Mouse (Mus musculus) layer of hippocampus, postnatal 14 days (tissue): Measurements from ENCODE around the gene Me1. TPM values are rescaled to one million over a fixed set of nuclear protein-coding genes. Genes with fewer than 3 reads are reported as not detected.

Experiments
- DNase-seq, 2 experiments: peaks; one replicate each; pipeline ENCODE4 v3.0.0; 2021 to 2022; ENCODE audit warnings: low spot score in 2 of 2, mixed read lengths in 1 of 2
- total RNA-seq, 2 experiments: library from RNA; stranded (reverse); gene quantifications; 2 replicates each; pipeline ENCODE4 v1.2.3; 2021

Gene Me1
- total RNA-seq, 2 experiments from 2014 or later = 84.3 to 87.7 TPM

GRCm38 (mm10) chr9:86661266-86661665, 34.5 kb downstream of the Me1 start:
- no peak for DNase-seq

GRCm38 (mm10) chr9:86660327-86660726, 35.4 kb downstream of the Me1 start:
- DNase-seq = no peak

GRCm38 (mm10) chr9:86658347-86658746, 37.4 kb downstream of the Me1 start:
- DNase-seq = no peak

GRCm38 (mm10) chr9:86652194-86652593, 43.6 kb downstream of the Me1 start:
- no peak for DNase-seq

GRCm38 (mm10) chr9:86651254-86651653, 44.5 kb downstream of the Me1 start:
- DNase-seq = no peak

- no peak for DNase-seq
These were observed 44.9 kb downstream of the Me1 start for GRCm38 (mm10) chr9:86650822-86651221.

GRCm38 (mm10) chr9:86647931-86648550, 47.7 kb downstream of the Me1 start:
- DNase-seq = no peak

GRCm38 (mm10) chr9:86646807-86647206, 48.9 kb downstream of the Me1 start:
- no peak for DNase-seq

- DNase-seq = no peak
These were observed 52.3 kb downstream of the Me1 start for GRCm38 (mm10) chr9:86643497-86643896.

- no peak for DNase-seq
These were observed 57.0 kb downstream of the Me1 start for GRCm38 (mm10) chr9:86638771-86639170.

GRCm38 (mm10) chr9:86631153-86631552, 64.6 kb downstream of the Me1 start:
- no peak for DNase-seq

GRCm38 (mm10) chr9:86630352-86630931, 65.3 kb downstream of the Me1 start:
- DNase-seq = no peak

GRCm38 (mm10) chr9:86629379-86629778, 66.4 kb downstream of the Me1 start:
- DNase-seq = peak in 1 of 2 experiments; percentile 22

- DNase-seq = peak; percentile 26 to 60
These were observed 67.8 kb downstream of the Me1 start for GRCm38 (mm10) chr9:86627745-86628496.

GRCm38 (mm10) chr9:86626906-86627305, 68.8 kb downstream of the Me1 start:
- peak; percentile 24 to 63 for DNase-seq

GRCm38 (mm10) chr9:86624781-86625180, 71.0 kb downstream of the Me1 start:
- no peak for DNase-seq

- DNase-seq = peak in 1 of 2 experiments; percentile 11
These were observed 71.7 kb downstream of the Me1 start for GRCm38 (mm10) chr9:86624039-86624438.

GRCm38 (mm10) chr9:86622062-86622461, 73.7 kb downstream of the Me1 start:
- peak in 1 of 2 experiments; percentile 28 for DNase-seq

GRCm38 (mm10) chr9:86619341-86620139, 76.2 kb downstream of the Me1 start:
- DNase-seq = no peak

GRCm38 (mm10) chr9:86617837-86618492, 77.8 kb downstream of the Me1 start:
- DNase-seq = no peak

- DNase-seq = no peak
These were observed 80.0 kb downstream of the Me1 start for GRCm38 (mm10) chr9:86615765-86616164.
